Mouse (Mus musculus): Measurements from ENCODE around the gene AY761184.
"Not testable (repeated sequence)": the region's sequence is repeated elsewhere in the genome, so short reads cannot be mapped to it uniquely, and the experiment has no call there.

Gene AY761184

GRCm38 (mm10) chr8:21703545-21703944, at the start of gene AY761184:
Gene AY761184, minus strand, starts transcription at chr8:21703645.
- DNase-seq (ENCODE audit: low read depth, low spot score) = not testable (repeated sequence)

- not testable (repeated sequence) for DNase-seq (ENCODE audit: low read depth, low spot score)
Observed at GRCm38 (mm10) chr8:21665497-21665896, 37.9 kb downstream of the AY761184 start, which contains the start of gene Defa34. Gene Defa34, plus strand, starts transcription at chr8:21665797.

GRCm38 (mm10) chr8:21655480-21655879, 48.0 kb downstream of the AY761184 start, which contains the start of gene Defa17:
Gene Defa17, plus strand, starts transcription at chr8:21655780.
- DNase-seq (ENCODE audit: low read depth, low spot score) = not testable (repeated sequence)

Data from A20 (cell line).